Comparison of ENCODE assay signal across 21 mouse cellular contexts in genomic region chr8:124323356-124323755, GRCm38 (mm10).
A peak's percentile ranks its signal among the peaks of the same experiment; 100 is the strongest.
DNase-seq lines count a peak whose midpoint lies in the region; ATAC-seq and TF ChIP-seq lines count a peak whose summit lies in the region.
"Had no signal": no experiment of that assay in that cellular context is flagged by ENCODE, and none has a peak within 500 bp of the region (broad histone marks: within the 10 kb centered on the region; RNA-seq: fewer than 3 reads in every experiment).

No protein-coding gene starts in this region.

- peaks cover 27% of the 10 kb centered on the region; the same call in 1 of the 2 replicates for H3K36me3 ChIP-seq in kidney, embryonic 14.5 days (ENCODE audit: control insufficient read depth, insufficient read depth, low read length)
- H3K36me3 ChIP-seq in stomach, postnatal 0 days (ENCODE audit: control insufficient read depth, insufficient read depth, low read length), result peaks cover 10% of the 10 kb centered on the region

- H3K9me3 ChIP-seq in kidney, embryonic 14.5 days (ENCODE audit: control insufficient read depth, low read length), result no peaks in the 10 kb centered on the region
- no peaks in the 10 kb centered on the region for H3K9me3 ChIP-seq in stomach, postnatal 0 days (ENCODE audit: control insufficient read depth, low read length)
- H3K9me3 ChIP-seq: forebrain, embryonic 13.5 days; limb, embryonic 10.5 days; liver, embryonic 12.5 days; midbrain, embryonic 12.5 days had no signal

- no peak for DNase-seq in kidney, postnatal 10 days
- peak; percentile 73 for DNase-seq in right cerebral cortex, adult 18-20 months
- DNase-seq in right cerebral cortex, postnatal 4 days, result no peak
- DNase-seq in left cerebral cortex, postnatal 36 days (ENCODE audit: low spot score in 2 of 2), result peak; percentile 52 to 64
- DNase-seq in stomach, postnatal 0 days (ENCODE audit: low spot score), result peak; percentile 33
- DNase-seq in gastrocnemius, adult 8-10 months (ENCODE audit: low spot score in 2 of 2), result no peak
- DNase-seq in urinary bladder, adult 2 months (ENCODE audit: low spot score), result no peak
- DNase-seq: adrenal gland, postnatal 14 days; cerebellum, adult 9-10 months; gastrocnemius, postnatal 10 days; kidney, adult 18-20 months; kidney, postnatal 4 days; lung, postnatal 10 days; thymus, postnatal 4 days had no signal

- TF ChIP-seq EP300 in stomach, postnatal 0 days (optimal IDR thresholded peaks at IDR 0.05), result no peak

- 0 out of 2 replicates have a peak overlapping the region, but pooled peaks have one; percentile 2 for H3K9ac ChIP-seq in kidney, embryonic 14.5 days (ENCODE audit: low read depth, low read length)
- H3K9ac ChIP-seq in stomach, postnatal 0 days (ENCODE audit: low read length), result no peak overlapping the region
- H3K9ac ChIP-seq: forebrain, embryonic 13.5 days; liver, embryonic 12.5 days; midbrain, embryonic 12.5 days had no signal

- no peak overlapping the region for H3K4me3 ChIP-seq in kidney, embryonic 14.5 days (ENCODE audit: low read length)
- H3K4me3 ChIP-seq in stomach, postnatal 0 days (ENCODE audit: low read depth, low read length), result no peak overlapping the region
- H3K4me3 ChIP-seq: forebrain, embryonic 13.5 days; limb, embryonic 10.5 days; liver, embryonic 12.5 days; midbrain, embryonic 12.5 days; myocyte had no signal

- intact Hi-C loops in left cerebral cortex, postnatal 36 days (cut with DNase I), result no loop called here

- no peak for ATAC-seq in kidney, embryonic 14.5 days (ENCODE audit: low FRiP score, low TSS enrichment)
- ATAC-seq in stomach, postnatal 0 days (ENCODE audit: low FRiP score, low TSS enrichment), result no peak
- ATAC-seq: forebrain, embryonic 13.5 days; hindbrain, embryonic 16.5 days; liver, embryonic 12.5 days had no signal

- no peaks in the 10 kb centered on the region for H3K27me3 ChIP-seq in kidney, embryonic 14.5 days (ENCODE audit: control insufficient read depth, insufficient read depth, low read length)
- H3K27me3 ChIP-seq in stomach, postnatal 0 days (ENCODE audit: control insufficient read depth, insufficient read depth, low read length), result no peaks in the 10 kb centered on the region
- H3K27me3 ChIP-seq: forebrain, embryonic 13.5 days; liver, embryonic 12.5 days; midbrain, embryonic 12.5 days had no signal

- H3K4me2 ChIP-seq in kidney, embryonic 14.5 days (replicated peaks; ENCODE audit: low read depth, low read length), result no peak overlapping the region
- no peak overlapping the region for H3K4me2 ChIP-seq in stomach, postnatal 0 days (replicated peaks; ENCODE audit: low read depth)
- H3K4me2 ChIP-seq: forebrain, embryonic 13.5 days; liver, embryonic 12.5 days; midbrain, embryonic 12.5 days had no signal

- H3K27ac ChIP-seq in kidney, embryonic 14.5 days (ENCODE audit: low read depth, low read length), result no peak overlapping the region
- H3K27ac ChIP-seq in stomach, postnatal 0 days (replicated peaks), result no peak overlapping the region
- H3K27ac ChIP-seq: forebrain, embryonic 13.5 days; limb, embryonic 10.5 days; liver, embryonic 12.5 days; midbrain, embryonic 12.5 days had no signal

- H3K4me1 ChIP-seq in kidney, embryonic 14.5 days (ENCODE audit: control insufficient read depth, insufficient read depth, low read length), result peaks cover 5% of the 10 kb centered on the region; the same call in 1 of the 2 replicates
- no peaks in the 10 kb centered on the region for H3K4me1 ChIP-seq in stomach, postnatal 0 days (replicated peaks; ENCODE audit: control insufficient read depth, insufficient read depth)

- TF ChIP-seq CTCF in stomach, postnatal 0 days (IDR thresholded peaks at IDR 0.05; ENCODE audit: low read depth), result no peak

- 92% methylated on average over 14 of the region's 14 CpGs for WGBS in kidney, embryonic 14.5 days
- WGBS in stomach, postnatal 0 days, result 72% methylated on average over 14 of the region's 14 CpGs

Comparison
In these comparisons a context has a peak if more than half of its experiments do, and no peak if none do; other contexts are left out.
1. DNase-seq: peak in right cerebral cortex, adult 18-20 months (single experiment), left cerebral cortex, postnatal 36 days (2 of 2) and stomach, postnatal 0 days (single experiment); none in kidney, postnatal 10 days (single experiment), right cerebral cortex, postnatal 4 days (single experiment), gastrocnemius, adult 8-10 months (0 of 2) and urinary bladder, adult 2 months (single experiment).